Mouse (Mus musculus) testis, adult 2 months (tissue): ENCODE data around the gene Frmd4a.
A peak's percentile ranks its signal among the peaks of the same experiment; 100 is the strongest.

ENCODE experiments used
- CTCF ChIP-seq: fragments of 200-500 bp; IDR thresholded peaks from 2 replicates; pipeline ENCODE4 v1.5.1; 2012; ENCODE audit warnings: low read depth, mild to moderate bottlenecking, inconsistent platforms, low read length, moderate library complexity; ENCODE audit not compliant: control insufficient read depth, insufficient read depth, insufficient replicate concordance
- POLR2A ChIP-seq: fragments of 200-500 bp; IDR thresholded peaks from 2 replicates; pipeline ENCODE4 v1.6.1; 2012; ENCODE audit warnings: low read depth, mild to moderate bottlenecking, inconsistent platforms, low read length, moderate library complexity; ENCODE audit not compliant: control insufficient read depth

DNA sequence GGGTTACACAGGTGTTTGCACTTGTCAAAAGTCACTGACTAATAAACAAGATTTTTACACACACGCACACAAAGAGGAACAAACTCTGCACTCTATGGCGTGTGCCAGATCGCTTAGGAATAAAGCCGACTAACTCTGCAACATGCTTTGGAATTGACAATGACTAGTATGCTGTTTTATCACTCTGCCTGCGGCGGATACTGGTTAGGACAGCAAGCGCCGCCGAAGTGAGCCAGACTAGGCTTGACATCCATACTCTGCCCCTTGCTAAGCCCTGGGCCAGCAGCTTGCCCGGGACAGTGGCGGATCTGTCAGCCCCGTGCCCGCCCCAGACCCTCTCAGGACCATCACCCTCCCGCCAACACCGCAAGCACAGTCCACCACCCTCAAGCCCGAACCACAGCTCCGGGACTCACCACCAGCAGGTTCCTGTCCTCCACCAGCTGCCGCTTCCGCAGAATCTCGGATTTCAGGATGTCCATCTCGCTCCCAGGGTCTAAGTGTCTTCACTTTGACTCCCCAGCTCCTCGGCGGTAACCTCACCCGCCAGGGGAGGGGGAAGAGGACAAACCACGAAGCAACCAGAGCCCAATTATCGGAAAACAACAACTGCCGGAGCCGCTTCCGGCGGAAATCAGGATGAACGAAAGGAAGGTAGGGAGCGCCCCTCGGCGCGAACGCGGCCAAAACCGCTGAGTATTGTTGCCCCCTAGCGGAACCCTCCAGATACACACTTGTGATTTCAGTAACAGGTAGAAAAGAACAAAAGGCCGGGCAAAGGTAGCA lies 634.2 kb downstream of the Frmd4a start, which contains the start of gene Prpf18:
- TF ChIP-seq CTCF (peak; percentile 80), POLR2A (peak; percentile 76)
